Mouse (Mus musculus) mouse trophoblast stem cell (cell line): ENCODE data around the gene Ywhag.

Experiments used
- in situ Hi-C, 2 experiments: fragments of 300-500 bp; cut with MseI, MboI; formaldehyde crosslinking; loops; 2 replicates in 1 of 2; 3 replicates in 1 of 2; pipeline ENCODE4 v1.15.1; 2025

Gene Ywhag

DNA sequence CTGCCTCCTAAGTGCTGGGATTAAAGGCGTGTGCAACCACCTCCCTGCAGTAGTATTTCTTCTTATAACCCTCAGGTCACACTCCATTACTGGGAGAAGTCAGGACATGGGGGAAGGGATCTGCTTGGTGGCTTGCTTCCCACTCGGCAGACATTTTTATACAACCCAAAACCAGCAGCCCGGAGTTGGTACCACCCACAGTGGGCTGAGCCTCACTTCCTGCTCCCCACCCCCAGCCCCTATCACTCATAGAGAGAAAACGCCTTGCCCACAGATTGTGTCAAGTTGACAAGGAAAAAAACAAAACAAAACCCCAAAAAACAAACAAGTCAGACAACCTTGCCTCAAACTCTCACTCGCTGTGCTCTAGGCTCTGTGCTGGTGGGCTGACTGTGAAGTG is 21.2 kb downstream of the Ywhag start:
- in situ Hi-C loops = no loop called here

GRCm38 (mm10) chr5:135911633-135912220 is 22.7 kb downstream of the Ywhag start:
- in situ Hi-C loops = no loop called here

DNA sequence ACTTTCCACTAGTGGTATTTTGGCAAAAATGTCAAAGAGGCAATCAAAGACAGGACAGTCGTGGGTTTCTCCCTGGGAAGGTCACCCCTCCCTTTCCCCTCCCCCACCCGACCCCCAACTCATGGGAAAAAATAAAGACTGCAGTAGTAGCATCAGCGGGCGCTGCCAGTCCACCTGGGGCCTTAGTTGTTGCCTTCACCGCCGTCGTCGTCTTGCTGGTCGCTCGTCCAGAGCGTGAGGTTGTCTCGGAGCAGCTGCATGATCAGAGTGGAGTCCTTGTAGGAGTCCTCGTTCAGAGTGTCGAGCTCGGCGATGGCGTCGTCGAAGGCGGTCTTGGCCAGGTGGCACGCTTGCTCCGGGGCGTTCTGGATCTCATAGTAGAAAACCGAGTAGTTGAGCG is 23.6 kb downstream of the Ywhag start:
- in situ Hi-C loops = no loop called here

DNA sequence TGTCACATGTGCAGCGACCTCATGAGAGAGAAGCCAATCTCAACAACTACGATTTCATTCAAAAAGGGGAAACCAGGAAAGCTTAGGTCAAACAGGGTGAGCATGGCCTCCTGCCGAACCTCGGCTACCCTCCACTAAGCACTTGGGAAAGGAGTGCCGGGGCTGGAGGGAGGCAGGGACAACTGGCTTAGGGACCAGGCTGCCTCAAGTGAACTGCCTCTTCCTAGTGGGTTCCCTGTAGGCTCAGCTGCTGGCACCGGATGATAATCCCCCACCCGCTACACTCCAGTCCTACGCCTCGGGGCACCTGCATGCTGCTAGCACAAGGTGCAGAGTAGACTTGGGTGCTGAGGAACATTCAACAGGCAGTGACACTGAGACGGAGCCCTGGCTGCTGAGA is 24.8 kb downstream of the Ywhag start:
- in situ Hi-C loops = no loop called here

- in situ Hi-C loops = no loop called here
Observed at GRCm38 (mm10) chr5:135908989-135909388, 25.4 kb downstream of the Ywhag start.

DNA sequence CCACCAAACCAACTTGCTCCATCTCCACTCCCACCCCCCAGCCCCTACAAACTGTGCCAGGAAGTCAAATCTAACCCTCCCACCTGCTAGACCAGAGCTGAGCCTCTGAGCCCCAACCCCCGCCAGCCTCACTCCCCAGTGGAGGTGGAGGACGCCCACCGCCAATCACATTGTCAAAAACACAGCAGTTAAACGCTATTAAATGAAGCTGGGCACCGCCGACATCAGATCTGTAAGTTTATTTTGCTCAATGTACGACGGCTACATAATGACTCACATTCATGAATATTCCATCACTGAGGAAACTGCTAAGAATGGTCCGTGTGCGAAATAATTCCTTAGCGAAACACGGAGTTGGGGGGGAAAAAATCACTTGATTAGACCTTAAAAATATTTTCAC is 26.2 kb downstream of the Ywhag start:
- in situ Hi-C loops = no loop called here

- in situ Hi-C loops = no loop called here
Observed at GRCm38 (mm10) chr5:135907256-135907655, 27.2 kb downstream of the Ywhag start.

- in situ Hi-C loops = no loop called here
Observed at GRCm38 (mm10) chr5:135906846-135907245, 27.6 kb downstream of the Ywhag start.

GRCm38 (mm10) chr5:135905320-135906225 is 28.8 kb downstream of the Ywhag start:
- in situ Hi-C loops = no loop called here

- in situ Hi-C loops = no loop called here
Observed at GRCm38 (mm10) chr5:135904259-135904658, 30.2 kb downstream of the Ywhag start.

GRCm38 (mm10) chr5:135903551-135904151 is 30.8 kb downstream of the Ywhag start:
- in situ Hi-C loops = no loop called here

DNA sequence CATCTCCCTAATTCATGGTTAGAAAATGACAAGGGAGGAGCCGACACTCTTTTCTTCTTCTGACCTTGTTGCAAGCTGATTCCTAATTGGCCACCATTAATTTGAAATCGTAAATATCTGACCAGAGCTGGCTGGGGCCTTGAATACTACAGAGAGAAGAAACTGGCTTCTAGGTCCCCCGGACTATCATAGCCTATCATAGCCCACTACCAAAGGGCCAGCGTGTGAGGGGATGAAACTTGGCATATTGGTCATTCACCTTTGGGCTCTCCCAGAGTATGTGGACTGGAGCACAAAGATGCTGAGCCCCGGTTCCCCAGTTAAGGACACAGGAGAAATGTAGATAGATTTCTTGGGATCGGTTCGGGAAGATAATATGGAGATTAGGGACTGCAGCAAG is 31.4 kb downstream of the Ywhag start:
- in situ Hi-C loops = no loop called here

GRCm38 (mm10) chr5:135901354-135902095 is 32.9 kb downstream of the Ywhag start:
- in situ Hi-C loops = no loop called here

DNA sequence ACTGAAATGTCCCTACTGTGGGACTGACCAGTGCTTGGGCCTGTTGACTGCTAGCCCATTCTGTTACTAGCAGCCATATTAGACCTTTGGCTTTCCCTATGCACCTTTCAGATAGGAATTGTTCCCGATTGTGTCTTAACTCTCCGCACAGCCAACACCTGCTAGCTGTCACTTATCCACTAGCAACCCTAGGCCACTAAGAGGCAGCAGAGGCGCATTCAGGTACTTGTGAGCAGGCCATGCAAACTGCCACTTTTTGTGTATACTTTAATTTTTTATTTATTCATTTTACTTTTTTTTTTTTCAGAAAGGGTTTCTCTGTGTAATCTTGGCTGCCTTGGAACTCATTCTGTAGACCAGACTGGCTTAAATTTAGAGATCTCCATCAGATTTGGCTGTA is 33.7 kb downstream of the Ywhag start:
- in situ Hi-C loops = no loop called here

GRCm38 (mm10) chr5:135899833-135900232 is 34.6 kb downstream of the Ywhag start:
- in situ Hi-C loops = no loop called here

DNA sequence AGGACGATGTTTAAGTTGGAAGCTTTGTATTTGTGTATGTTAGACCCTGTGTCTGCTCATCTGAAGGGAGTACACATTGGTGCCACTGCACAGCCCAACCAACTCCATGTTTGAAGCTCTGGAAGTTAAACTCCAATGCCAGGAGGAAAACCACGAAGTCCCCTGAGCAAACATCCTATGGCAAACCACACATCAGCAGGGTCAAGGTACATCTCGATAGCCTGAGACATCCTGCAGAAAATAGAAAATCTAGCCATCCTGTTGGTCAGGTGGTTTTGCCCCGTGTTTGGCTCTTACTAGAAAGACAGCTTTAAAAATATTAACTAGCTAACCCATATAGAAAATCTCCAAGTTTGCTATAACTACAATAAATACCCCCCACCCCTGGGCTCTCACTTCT is 35.4 kb downstream of the Ywhag start:
- in situ Hi-C loops = no loop called here

- in situ Hi-C loops = no loop called here
Observed at GRCm38 (mm10) chr5:135898028-135898427, 36.4 kb downstream of the Ywhag start.

DNA sequence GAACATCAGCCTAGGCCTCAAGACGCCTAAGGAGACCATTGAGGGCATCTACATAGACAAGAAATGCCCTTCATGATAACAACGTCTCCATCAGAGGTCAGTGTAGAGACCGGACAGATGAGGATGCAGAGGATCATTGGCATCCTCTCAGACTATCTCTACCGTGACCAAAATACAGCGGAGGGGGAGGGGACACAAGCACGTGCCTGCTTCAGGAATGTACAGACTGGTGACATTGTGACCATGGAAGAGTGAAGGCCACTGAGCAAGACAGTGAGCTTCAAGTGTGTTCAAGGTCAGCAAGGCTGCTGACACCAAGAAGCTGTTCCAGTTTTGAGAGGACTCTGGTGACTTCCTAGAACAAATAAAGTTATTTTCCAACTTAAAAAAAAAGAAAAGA is 39.5 kb downstream of the Ywhag start:
- in situ Hi-C loops = no loop called here

DNA sequence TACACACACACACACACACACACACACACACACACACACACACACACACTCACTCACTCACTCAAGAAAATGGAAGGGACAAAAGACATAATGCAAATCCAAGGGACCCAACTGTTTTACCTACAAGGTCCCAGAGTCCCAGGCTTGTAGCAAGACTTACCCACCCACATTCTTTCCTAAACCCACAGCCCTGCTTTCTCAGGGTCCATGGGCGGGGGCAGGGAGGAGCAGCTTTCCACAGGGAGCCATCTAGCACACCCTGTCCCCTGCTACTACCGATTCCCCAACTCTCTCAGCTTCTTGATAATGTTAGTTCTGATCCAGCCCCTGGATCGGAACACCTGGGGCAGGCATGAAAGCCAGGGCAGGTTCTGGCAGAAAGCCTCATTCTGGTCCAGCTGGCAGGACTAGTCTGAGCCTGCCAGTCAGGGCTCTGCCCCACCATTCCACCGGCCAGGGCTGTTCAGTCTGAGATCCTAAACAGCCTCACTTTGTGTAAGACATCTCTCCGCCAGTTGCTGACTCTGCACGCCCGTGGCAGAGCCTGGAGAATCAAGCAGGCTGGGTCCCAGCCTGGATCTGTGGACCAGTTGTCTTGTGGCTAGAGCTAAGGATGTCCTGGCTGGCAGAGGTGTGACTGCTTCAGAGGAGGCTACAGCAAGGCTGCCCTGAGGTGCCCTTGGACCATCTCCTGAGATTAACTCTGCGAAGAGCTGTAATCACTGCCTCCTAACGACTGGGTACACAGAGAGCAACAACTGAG is 41.6 kb downstream of the Ywhag start:
- in situ Hi-C loops = no loop called here

DNA sequence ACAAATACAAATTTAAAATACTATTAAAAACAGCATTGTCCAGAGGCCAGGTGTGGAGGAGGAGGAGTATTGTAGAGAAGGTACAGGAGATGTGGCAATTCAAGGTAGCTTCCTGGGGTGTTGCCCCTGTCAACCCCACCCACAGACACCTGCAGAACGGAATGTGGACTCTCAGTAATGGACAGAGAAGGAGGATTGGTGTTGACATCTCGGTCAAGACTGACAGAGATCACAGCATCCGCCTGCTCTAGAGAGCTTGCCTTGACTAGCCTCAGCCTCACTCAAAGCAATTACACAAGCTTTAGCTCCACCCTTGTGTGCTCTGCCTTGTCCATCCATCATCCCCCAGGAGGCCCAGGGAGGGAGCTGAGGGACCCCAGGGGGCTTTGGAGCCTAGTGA is 43.5 kb downstream of the Ywhag start:
- in situ Hi-C loops = no loop called here

DNA sequence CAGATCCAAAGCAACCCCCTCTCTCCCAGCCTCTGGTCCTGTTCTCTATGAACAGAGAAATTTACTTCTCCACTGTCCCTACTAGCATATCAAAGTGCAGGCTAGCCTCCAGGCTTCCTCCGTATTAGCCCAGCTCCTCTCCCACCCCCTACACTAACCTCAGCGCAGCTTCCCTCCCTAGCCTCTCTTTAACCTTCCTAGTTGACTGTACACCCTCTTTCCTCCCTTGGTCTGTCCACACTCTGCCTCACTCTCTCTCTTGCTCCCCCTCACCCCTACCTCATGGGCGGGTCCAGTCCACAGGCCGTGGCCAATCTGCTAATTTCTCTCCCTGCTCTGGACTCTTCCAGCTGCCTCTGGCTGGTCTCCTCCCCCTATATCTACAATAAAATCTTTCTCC is 44.1 kb downstream of the Ywhag start:
- in situ Hi-C loops = no loop called here
